Mouse (Mus musculus) lung, embryonic 14.5 days (tissue): ENCODE results near the gene Samd4. TPM values are rescaled to one million over a fixed set of nuclear protein-coding genes. Genes with fewer than 3 reads are reported as not detected.
A peak's percentile ranks its signal among the peaks of the same experiment; 100 is the strongest.

Experiments used
- ATAC-seq: fragments of 200-750 bp; cut with Nextera tagmentation; 2 replicates; pipeline ENCODE4 v1.8.0; 2017; ENCODE audit warnings: mild to moderate bottlenecking, moderate TSS enrichment, moderate library complexity; ENCODE audit not compliant: insufficient read depth
- DNase-seq: peaks from one replicate; pipeline ENCODE4 v3.0.0-alpha.2; 2015
- H3K27ac ChIP-seq: fragments of 300-500 bp; sonication (generic); 2 replicates; pipeline ENCODE4 v1.5.1; 2014; ENCODE audit warnings: low read depth, mild to moderate bottlenecking, moderate library complexity
- H3K27me3 ChIP-seq: fragments of 300-500 bp; sonication (generic); 2 replicates; pipeline ENCODE4 v1.6.1; 2014; ENCODE audit warnings: low read length, control low read depth; ENCODE audit not compliant: insufficient read depth
- H3K36me3 ChIP-seq: fragments of 300-500 bp; sonication (generic); 2 replicates; pipeline ENCODE4 v1.6.1; 2014; ENCODE audit warnings: control low read depth; ENCODE audit not compliant: insufficient read depth
- H3K4me1 ChIP-seq: fragments of 300-500 bp; sonication (generic); 2 replicates; pipeline ENCODE4 v1.6.1; 2014; ENCODE audit warnings: antibody characterized with exemption, control low read depth; ENCODE audit not compliant: insufficient read depth
- H3K4me2 ChIP-seq: fragments of 300-500 bp; sonication (generic); 2 replicates; pipeline ENCODE4 v1.6.1; 2014; ENCODE audit warnings: mild to moderate bottlenecking
- H3K4me3 ChIP-seq: fragments of 300-500 bp; sonication (generic); 2 replicates; pipeline ENCODE4 v1.5.1; 2014; ENCODE audit warnings: low read depth, low read length
- H3K9ac ChIP-seq: fragments of 300-500 bp; sonication (generic); 2 replicates; pipeline ENCODE4 v1.6.1; 2014
- H3K9me3 ChIP-seq: fragments of 300-500 bp; sonication (generic); 2 replicates; pipeline ENCODE4 v1.6.1; 2016; ENCODE audit warnings: low read depth, low read length, control low read depth
- CTCF ChIP-seq: IDR thresholded peaks from 2 replicates; pipeline ENCODE4 v1.5.1; 2016; ENCODE audit warnings: antibody characterized with exemption, low read depth
- WGBS: fragments of 180-500 bp; shearing (Covaris S2); extraction: QIAGEN DNeasy Blood & Tissue Kit; methylation state at CpG from one replicate; pipeline ENCODE4 v1.1.7; 2014; 5-methylcytosine and 5-hydroxymethylcytosine counted together
- polyA plus RNA-seq: library from polyadenylated mRNA; unstranded; fragments of >200 nt; fragmentation: Nextera tagmentation; extraction: Ambion mirVana; gene quantifications from 2 replicates; pipeline ENCODE4 v1.2.1, GENCODE M21; 2014

Gene Samd4
- polyA plus RNA-seq, 1 experiment from 2014 or later = 4.6 TPM

GRCm38 (mm10) chr14:47077576-47077970 lies 194.9 kb downstream of the Samd4 start:
- no peak for ATAC-seq
- Histone ChIP-seq H3K4me1 (no peaks in the 10 kb centered on the region), H3K27ac (no peak overlapping the region), H3K4me2 (no peak overlapping the region), H3K4me3 (no peak overlapping the region), H3K9me3 (no peaks in the 10 kb centered on the region), H3K9ac (no peak overlapping the region), H3K36me3 (peaks cover 21% of the 10 kb centered on the region), H3K27me3 (no peaks in the 10 kb centered on the region)
- 83% methylated on average over 3 of the region's 3 CpGs for WGBS
- DNase-seq = no peak
- no peak for TF ChIP-seq CTCF

- Histone ChIP-seq H3K4me3 (no peak overlapping the region), H3K27ac (no peak overlapping the region), H3K9me3 (no peaks in the 10 kb centered on the region), H3K27me3 (no peaks in the 10 kb centered on the region), H3K4me1 (no peaks in the 10 kb centered on the region), H3K4me2 (no peak overlapping the region), H3K36me3 (peaks cover 14% of the 10 kb centered on the region), H3K9ac (no peak overlapping the region)
- no peak for ATAC-seq
- no peak for DNase-seq
- 84% methylated on average over 7 of the region's 7 CpGs for WGBS
- no peak for TF ChIP-seq CTCF
Observed at GRCm38 (mm10) chr14:47079911-47080310, 197.3 kb downstream of the Samd4 start.

- DNase-seq = no peak
- H3K4me3 ChIP-seq = no peak overlapping the region
- WGBS = 58% methylated on average over 9 of the region's 9 CpGs
- no peak overlapping the region for H3K9ac ChIP-seq
- no peaks in the 10 kb centered on the region for H3K4me1 ChIP-seq
- H3K9me3 ChIP-seq = no peaks in the 10 kb centered on the region
- TF ChIP-seq CTCF = no peak
- no peak overlapping the region for H3K27ac ChIP-seq
- no peaks in the 10 kb centered on the region for H3K36me3 ChIP-seq
- H3K27me3 ChIP-seq = no peaks in the 10 kb centered on the region
- no peak overlapping the region for H3K4me2 ChIP-seq
- ATAC-seq = no peak
Observed at GRCm38 (mm10) chr14:47083311-47083710, 200.7 kb downstream of the Samd4 start.

- H3K4me2 ChIP-seq = no peak overlapping the region
- H3K4me3 ChIP-seq = no peak overlapping the region
- H3K4me1 ChIP-seq = no peaks in the 10 kb centered on the region
- no peak for ATAC-seq
- 72% methylated on average over 6 of the region's 6 CpGs for whole genome bisulfite sequencing
- DNase-seq = no peak
- TF ChIP-seq CTCF = no peak
- H3K27ac ChIP-seq = no peak overlapping the region
- no peaks in the 10 kb centered on the region for H3K36me3 ChIP-seq
- no peak overlapping the region for H3K9ac ChIP-seq
- no peaks in the 10 kb centered on the region for H3K27me3 ChIP-seq
- H3K9me3 ChIP-seq = no peaks in the 10 kb centered on the region
Observed at GRCm38 (mm10) chr14:47083838-47084237, 201.2 kb downstream of the Samd4 start.

- ATAC-seq (no peak), DNase-seq (no peak)
- Histone ChIP-seq H3K27ac (no peak overlapping the region), H3K27me3 (no peaks in the 10 kb centered on the region), H3K4me3 (no peak overlapping the region), H3K4me2 (no peak overlapping the region), H3K36me3 (no peaks in the 10 kb centered on the region), H3K9ac (no peak overlapping the region), H3K4me1 (no peaks in the 10 kb centered on the region), H3K9me3 (no peaks in the 10 kb centered on the region)
- TF ChIP-seq CTCF = no peak
- 85% methylated on average over 2 of the region's 2 CpGs for WGBS
Observed at GRCm38 (mm10) chr14:47084686-47085085, 202.0 kb downstream of the Samd4 start.

- 0 out of 2 replicates have a peak, but pooled peaks cover 3% of the 10 kb centered on the region for H3K36me3 ChIP-seq
- ATAC-seq = no peak
- no peak for TF ChIP-seq CTCF
- 61% methylated on average over 3 of the region's 3 CpGs for WGBS
- H3K27me3 ChIP-seq = no peaks in the 10 kb centered on the region
- no peak for DNase-seq
- no peak overlapping the region for H3K4me2 ChIP-seq
- H3K27ac ChIP-seq = no peak overlapping the region
- no peak overlapping the region for H3K9ac ChIP-seq
- no peaks in the 10 kb centered on the region for H3K9me3 ChIP-seq
- no peak overlapping the region for H3K4me3 ChIP-seq
- no peaks in the 10 kb centered on the region for H3K4me1 ChIP-seq
Observed at GRCm38 (mm10) chr14:47086123-47086522, 203.5 kb downstream of the Samd4 start.

- Histone ChIP-seq H3K4me3 (peak overlapping the region; percentile 21), H3K27ac (no peak overlapping the region), H3K4me1 (no peaks in the 10 kb centered on the region), H3K4me2 (peak overlapping the region; percentile 68), H3K9ac (peak overlapping the region; percentile 17; the same call in 1 of the 2 replicates), H3K36me3 (0 out of 2 replicates have a peak, but pooled peaks cover 6% of the 10 kb centered on the region), H3K27me3 (no peaks in the 10 kb centered on the region), H3K9me3 (no peaks in the 10 kb centered on the region)
- peak; percentile 92 for ATAC-seq
- WGBS = 3% methylated on average over 16 of the region's 16 CpGs
- peak; percentile 89 for TF ChIP-seq CTCF
- peak; percentile 96 for DNase-seq
Observed at GRCm38 (mm10) chr14:47086743-47087142, 204.1 kb downstream of the Samd4 start.
